Mouse (Mus musculus) heart, embryonic 12.5 days (tissue): ENCODE measurements around the gene Gna11. TPM values are rescaled to one million over a fixed set of nuclear protein-coding genes. Genes with fewer than 3 reads are reported as not detected.
A peak's percentile ranks its signal among the peaks of the same experiment; 100 is the strongest.

Source experiments
- ATAC-seq: fragments of 200-750 bp; cut with Nextera tagmentation; 2 replicates; pipeline ENCODE4 v1.8.0; 2017; ENCODE audit warnings: moderate TSS enrichment, moderate library complexity; ENCODE audit not compliant: insufficient number of reproducible peaks, low FRiP score
- H3K27ac ChIP-seq: fragments of 300-500 bp; sonication (generic); 2 replicates; pipeline ENCODE4 v1.5.1; 2016; ENCODE audit warnings: mild to moderate bottlenecking, moderate library complexity; ENCODE audit not compliant: poor library complexity, severe bottlenecking
- H3K27me3 ChIP-seq: fragments of 300-500 bp; sonication (generic); replicated peaks from 2 replicates; pipeline ENCODE4 v1.6.1; 2016; ENCODE audit warnings: mild to moderate bottlenecking, moderate library complexity
- H3K36me3 ChIP-seq: fragments of 300-500 bp; sonication (generic); 2 replicates; pipeline ENCODE4 v1.6.1; 2016; ENCODE audit warnings: mild to moderate bottlenecking, moderate library complexity
- H3K4me1 ChIP-seq: fragments of 300-500 bp; sonication (generic); replicated peaks from 2 replicates; pipeline ENCODE4 v1.6.1; 2016; ENCODE audit warnings: mild to moderate bottlenecking
- H3K4me2 ChIP-seq: fragments of 300-500 bp; sonication (generic); 2 replicates; pipeline ENCODE4 v1.6.1; 2016; ENCODE audit warnings: mild to moderate bottlenecking, moderate library complexity
- H3K4me3 ChIP-seq: fragments of 300-500 bp; sonication (generic); 2 replicates; pipeline ENCODE4 v1.5.1; 2016; ENCODE audit warnings: mild to moderate bottlenecking
- H3K9ac ChIP-seq: fragments of 300-500 bp; sonication (generic); 2 replicates; pipeline ENCODE4 v1.6.1; 2016; ENCODE audit warnings: mild to moderate bottlenecking, moderate library complexity
- H3K9me3 ChIP-seq: fragments of 300-500 bp; sonication (generic); replicated peaks from 2 replicates; pipeline ENCODE4 v1.6.1; 2016; ENCODE audit warnings: mild to moderate bottlenecking, moderate library complexity
- WGBS: fragments of 180-500 bp; shearing (Covaris S2); methylation state at CpG from one replicate; pipeline ENCODE4 v1.1.7; 2016; 5-methylcytosine and 5-hydroxymethylcytosine counted together
- polyA plus RNA-seq: library from polyadenylated mRNA; unstranded; fragments of >200 nt; fragmentation: Nextera tagmentation; extraction: Ambion mirVana; gene quantifications from 2 replicates; pipeline ENCODE4 v1.2.1, GENCODE M21; 2016

The Gna11 gene
- 58.4 and 66.2 TPM in 2 replicates for polyA plus RNA-seq

DNA sequence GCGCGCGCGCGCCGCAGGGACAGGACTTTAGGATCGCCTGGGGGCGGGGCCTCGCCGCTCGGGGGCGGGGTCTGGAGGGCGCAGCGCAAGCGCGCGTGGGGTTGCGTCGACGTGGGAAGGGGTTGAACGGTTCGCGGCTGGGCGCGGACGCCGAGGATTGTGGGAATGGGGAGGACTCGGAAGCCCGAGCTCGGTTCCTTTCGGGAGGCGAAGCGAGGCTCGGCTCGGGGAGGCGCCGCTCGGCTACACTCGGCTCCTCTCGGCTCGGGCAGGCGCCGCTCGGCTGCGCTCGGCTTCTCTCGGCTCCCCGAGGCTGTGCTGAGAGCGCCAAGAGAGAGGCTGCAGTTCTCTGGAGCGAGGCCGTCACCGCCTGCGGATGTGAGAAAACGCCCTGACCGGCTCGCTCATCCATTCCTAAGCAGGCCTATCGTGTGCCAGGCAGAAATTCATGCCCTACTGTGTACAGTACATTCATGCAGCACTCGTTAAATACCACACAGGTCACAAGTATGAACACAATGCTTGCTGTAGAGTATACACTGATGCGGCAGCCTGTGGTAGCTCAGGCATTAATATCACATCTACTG is at the start of gene Gna11:
Gene Gna11 (minus strand): TSS at position 30 of the 587 bp plus-strand sequence.
- Histone ChIP-seq H3K4me1 (peaks cover 49% of the 10 kb centered on the region), H3K4me2 (peak within 1 kb of the TSS; percentile 99), H3K4me3 (peak within 1 kb of the TSS; percentile 99), H3K9me3 (no peaks in the 10 kb centered on the region), H3K27me3 (no peaks in the 10 kb centered on the region), H3K36me3 (peaks cover 2% of the 10 kb centered on the region; the same call in 1 of the 2 replicates), H3K27ac (peak within 1 kb of the TSS; percentile 74), H3K9ac (peak within 1 kb of the TSS; percentile 96)
- 1% methylated on average over 59 of the region's 59 CpGs for WGBS
- peak; percentile 94 for ATAC-seq

DNA sequence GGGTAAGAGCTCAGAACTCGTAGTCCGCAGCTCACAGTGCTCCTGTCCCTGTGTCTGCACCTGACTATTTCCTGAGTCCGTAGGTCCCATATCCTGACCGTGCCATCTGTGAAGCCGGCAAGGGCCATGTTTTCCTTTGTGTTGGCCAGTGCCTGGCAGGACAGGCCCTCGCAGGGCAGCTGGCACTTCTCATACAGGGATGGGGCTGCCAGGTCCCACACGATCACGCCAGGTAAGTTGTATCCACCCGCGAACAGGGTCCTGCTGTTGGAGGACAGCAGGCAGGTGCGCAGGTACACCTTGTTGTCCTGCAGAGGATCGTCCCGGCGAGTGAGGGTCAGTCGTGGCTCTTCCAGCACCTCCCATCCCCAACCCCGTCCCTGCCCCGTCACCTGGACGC is 48.9 kb upstream of the Gna11 start:
- Histone ChIP-seq H3K27ac (no peak overlapping the region), H3K4me2 (no peak overlapping the region), H3K36me3 (peaks cover 24% of the 10 kb centered on the region), H3K27me3 (peaks cover 39% of the 10 kb centered on the region), H3K4me3 (no peak overlapping the region), H3K9ac (no peak overlapping the region), H3K9me3 (no peaks in the 10 kb centered on the region), H3K4me1 (peaks cover 35% of the 10 kb centered on the region)
- WGBS = 68% methylated on average over 18 of the region's 18 CpGs
- ATAC-seq = no peak

DNA sequence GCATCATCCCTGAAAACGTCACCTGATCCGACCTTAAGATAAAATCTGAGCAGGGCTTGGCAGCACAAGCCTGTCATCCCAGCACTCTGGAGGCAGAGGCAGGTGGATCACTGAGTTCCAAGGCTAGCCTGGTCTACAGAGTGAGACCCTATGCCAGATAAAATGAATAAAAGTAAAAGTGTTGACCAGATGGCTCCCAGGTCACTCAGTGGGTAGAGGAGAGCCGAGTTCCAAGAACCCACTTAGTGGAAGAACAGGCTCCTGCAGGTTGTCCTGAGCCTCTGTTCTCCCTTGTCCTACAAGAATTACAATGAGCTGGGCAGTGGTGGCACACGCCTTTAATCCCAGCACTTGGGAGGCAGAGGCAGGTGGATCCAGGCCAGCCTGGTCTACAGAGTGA is 48.2 kb upstream of the Gna11 start:
- Histone ChIP-seq H3K27ac (no peak overlapping the region), H3K4me3 (no peak overlapping the region), H3K4me2 (no peak overlapping the region), H3K36me3 (peaks cover 31% of the 10 kb centered on the region), H3K27me3 (peaks cover 44% of the 10 kb centered on the region), H3K9ac (no peak overlapping the region), H3K4me1 (peaks cover 31% of the 10 kb centered on the region), H3K9me3 (no peaks in the 10 kb centered on the region)
- no peak for ATAC-seq
- 56% methylated on average over 4 of the region's 4 CpGs for WGBS

DNA sequence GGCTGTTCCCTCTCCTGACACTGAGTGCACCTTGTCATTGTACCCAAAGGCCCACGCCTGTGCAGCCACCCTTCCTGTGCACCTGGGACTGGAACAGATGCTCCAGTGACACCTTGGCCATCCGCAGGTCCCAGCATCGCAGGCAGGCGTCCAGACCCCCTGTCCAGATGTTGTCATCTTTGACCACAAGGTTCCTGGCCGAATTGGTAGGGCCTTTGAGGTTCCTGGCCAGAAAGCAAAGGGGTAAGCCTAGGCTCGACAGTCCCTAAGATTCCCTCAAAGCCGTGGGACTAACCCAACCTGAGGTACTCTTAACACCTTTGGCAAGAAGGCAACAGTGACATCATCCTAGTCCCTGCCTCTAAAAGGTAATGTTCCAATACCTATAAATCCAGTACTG is 47.6 kb upstream of the Gna11 start:
- Histone ChIP-seq H3K9me3 (no peaks in the 10 kb centered on the region), H3K9ac (no peak overlapping the region), H3K36me3 (peaks cover 37% of the 10 kb centered on the region), H3K4me2 (no peak overlapping the region), H3K27ac (no peak overlapping the region), H3K27me3 (peaks cover 48% of the 10 kb centered on the region), H3K4me1 (peaks cover 26% of the 10 kb centered on the region), H3K4me3 (no peak overlapping the region)
- WGBS = 74% methylated on average over 7 of the region's 7 CpGs
- ATAC-seq = no peak

DNA sequence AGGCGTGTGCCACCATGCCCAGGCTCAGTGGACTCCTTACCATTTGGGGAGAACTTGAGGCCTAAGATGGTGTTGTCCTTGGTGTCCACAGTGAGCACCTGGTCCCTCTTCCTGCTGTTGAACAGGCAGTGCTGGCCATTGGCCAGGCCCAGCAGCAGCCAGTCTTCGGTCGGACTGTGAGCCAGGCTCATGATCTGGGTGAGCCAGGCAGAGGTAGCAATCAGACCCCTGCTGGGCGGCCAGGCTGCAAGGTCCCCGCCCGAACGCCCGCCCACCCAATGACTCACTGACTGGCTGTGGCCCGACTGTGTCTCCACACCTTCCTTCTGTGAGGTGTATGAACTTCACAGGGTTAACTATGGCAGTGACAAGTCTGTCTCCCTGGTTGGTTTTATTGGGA is 46.9 kb upstream of the Gna11 start:
- no peak overlapping the region for H3K27ac ChIP-seq
- no peak overlapping the region for H3K4me3 ChIP-seq
- WGBS = 56% methylated on average over 9 of the region's 9 CpGs
- no peak overlapping the region for H3K9ac ChIP-seq
- peaks cover 44% of the 10 kb centered on the region for H3K36me3 ChIP-seq
- H3K27me3 ChIP-seq = peaks cover 56% of the 10 kb centered on the region
- H3K9me3 ChIP-seq = no peaks in the 10 kb centered on the region
- H3K4me2 ChIP-seq = no peak overlapping the region
- H3K4me1 ChIP-seq = peaks cover 18% of the 10 kb centered on the region
- ATAC-seq = no peak

DNA sequence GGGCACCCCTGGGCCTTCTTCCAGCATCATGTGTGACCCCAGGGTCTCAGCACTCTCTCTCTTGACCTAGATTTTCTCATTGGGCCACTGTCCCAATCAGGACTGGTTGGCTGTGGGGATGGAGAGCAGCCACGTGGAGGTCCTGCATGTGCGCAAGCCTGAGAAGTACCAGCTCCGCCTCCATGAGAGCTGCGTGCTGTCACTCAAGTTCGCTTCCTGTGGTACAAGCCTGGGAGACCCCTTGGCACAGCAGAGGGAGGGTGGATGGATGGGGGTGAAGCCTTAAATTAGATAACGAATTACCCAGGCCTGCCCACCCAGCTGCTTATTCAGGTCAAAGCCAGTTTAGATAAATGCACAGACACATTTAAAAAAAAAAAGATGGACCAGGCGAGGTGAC is 43.7 kb upstream of the Gna11 start:
- no peak overlapping the region for H3K4me3 ChIP-seq
- H3K27me3 ChIP-seq = peaks cover 50% of the 10 kb centered on the region
- no peaks in the 10 kb centered on the region for H3K9me3 ChIP-seq
- H3K36me3 ChIP-seq = peaks cover 72% of the 10 kb centered on the region
- no peak overlapping the region for H3K9ac ChIP-seq
- H3K27ac ChIP-seq = no peak overlapping the region
- H3K4me1 ChIP-seq = no peaks in the 10 kb centered on the region
- no peak for ATAC-seq
- 58% methylated on average over 7 of the region's 7 CpGs for WGBS
- no peak overlapping the region for H3K4me2 ChIP-seq

DNA sequence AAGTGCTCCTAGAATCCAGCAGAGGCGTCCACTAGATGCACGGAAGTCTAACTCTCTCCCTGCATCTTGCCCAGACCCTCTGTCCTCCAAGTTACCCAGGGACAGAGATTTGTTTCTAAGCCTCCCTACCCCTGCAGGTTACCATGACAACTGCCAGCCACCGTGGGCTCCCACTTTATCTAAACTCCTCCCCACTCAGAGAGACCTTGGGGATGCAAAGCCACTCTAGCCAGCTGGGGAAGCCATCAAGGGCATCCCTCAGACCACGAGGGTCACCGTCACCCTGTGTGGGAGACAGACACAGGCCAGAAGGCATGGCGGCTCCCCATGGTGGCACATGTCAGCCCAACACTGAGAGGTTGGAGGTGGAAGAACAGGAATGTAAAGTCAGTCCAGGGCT is 38.4 kb upstream of the Gna11 start:
- Histone ChIP-seq H3K27me3 (peaks cover 32% of the 10 kb centered on the region), H3K9ac (no peak overlapping the region), H3K4me1 (peaks cover 8% of the 10 kb centered on the region), H3K9me3 (no peaks in the 10 kb centered on the region), H3K4me2 (no peak overlapping the region), H3K4me3 (no peak overlapping the region), H3K36me3 (peaks cover 67% of the 10 kb centered on the region), H3K27ac (no peak overlapping the region)
- ATAC-seq = no peak
- WGBS = 52% methylated on average over 6 of the region's 6 CpGs

DNA sequence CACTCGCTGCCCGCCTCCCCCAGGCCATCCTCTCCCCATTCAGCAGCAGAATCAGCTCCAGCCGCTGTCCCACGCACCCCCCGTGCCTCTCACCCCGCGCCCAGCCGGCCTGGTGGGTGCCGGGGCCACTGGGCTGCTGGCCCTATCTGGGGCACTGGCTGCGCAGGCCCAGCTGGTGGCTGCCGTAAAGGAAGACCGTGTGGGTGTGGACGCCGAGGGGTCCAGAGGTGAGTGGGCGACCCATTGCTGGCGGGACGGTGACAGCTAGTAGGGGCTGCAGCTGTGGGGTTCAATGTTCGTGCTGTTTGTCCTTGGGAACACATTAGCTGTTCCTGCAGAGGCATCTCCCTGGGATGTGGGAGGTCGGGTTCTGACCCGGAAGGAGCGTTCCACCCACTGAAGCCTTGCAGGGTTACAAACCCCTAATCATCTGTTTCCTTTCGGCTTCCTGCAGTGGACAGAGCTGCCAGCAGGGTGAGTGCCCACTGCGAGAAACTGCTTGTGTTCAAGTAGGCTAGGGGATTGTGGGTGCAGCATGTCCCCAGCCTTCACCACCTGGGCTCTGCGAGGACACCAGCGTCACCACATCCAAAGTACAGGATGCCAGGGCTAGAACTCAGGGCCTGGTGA is 35.6 kb upstream of the Gna11 start:
- H3K27me3 ChIP-seq = 0 out of 2 replicates have a peak, but pooled peaks cover 13% of the 10 kb centered on the region

DNA sequence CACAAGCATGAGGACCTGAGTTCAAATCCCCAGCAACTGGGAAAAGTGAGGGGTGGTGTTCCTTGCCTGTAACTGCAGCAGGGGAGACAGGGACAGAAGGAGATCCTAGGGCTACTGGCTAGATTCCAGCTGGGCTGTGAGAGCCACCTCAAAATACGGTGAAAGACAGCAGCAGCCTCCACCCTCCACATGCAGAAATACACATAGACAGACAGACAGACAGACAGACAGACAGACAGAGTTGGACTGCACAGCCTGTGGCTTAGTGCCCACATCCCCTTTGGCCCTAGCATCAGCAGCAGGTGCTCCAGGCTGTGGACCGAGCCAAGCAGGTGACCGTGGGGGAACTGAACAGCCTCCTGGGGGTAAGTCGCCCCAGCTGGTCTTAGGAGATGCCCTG is 35.0 kb upstream of the Gna11 start:
- H3K27me3 ChIP-seq = 0 out of 2 replicates have a peak, but pooled peaks cover 13% of the 10 kb centered on the region
- H3K4me3 ChIP-seq = no peak overlapping the region

More for the DNA sequence above, 35.6 kb upstream of the Gna11 start:
- peaks cover 16% of the 10 kb centered on the region for H3K4me1 ChIP-seq
- peaks cover 46% of the 10 kb centered on the region for H3K36me3 ChIP-seq
- ATAC-seq = no peak
- H3K9ac ChIP-seq = no peak overlapping the region
- H3K27ac ChIP-seq = no peak overlapping the region
- no peaks in the 10 kb centered on the region for H3K9me3 ChIP-seq
- 41% methylated on average over 25 of the region's 25 CpGs for WGBS
- no peak overlapping the region for H3K4me3 ChIP-seq
- H3K4me2 ChIP-seq = no peak overlapping the region

DNA sequence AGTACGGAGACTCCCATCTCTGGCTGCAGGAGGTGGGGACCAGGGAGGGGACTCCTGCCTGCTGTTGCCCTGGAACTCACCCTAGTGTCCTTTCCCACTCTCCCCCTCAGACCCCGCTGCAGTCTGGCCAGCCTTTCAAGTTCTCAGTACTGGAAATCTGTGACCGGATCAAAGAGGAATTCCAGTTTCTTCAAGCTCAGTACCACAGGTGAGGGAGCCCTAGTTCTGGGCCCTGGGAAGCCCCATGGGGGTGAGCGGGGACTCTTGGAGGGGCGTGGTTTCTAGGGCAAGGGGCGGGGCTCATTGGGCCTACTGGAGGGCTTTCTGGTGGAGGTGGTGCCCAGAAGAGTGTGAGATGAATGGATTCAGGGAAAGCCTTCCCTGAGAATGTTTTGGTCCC is 30.7 kb upstream of the Gna11 start:
- 0 out of 2 replicates have a peak overlapping the region, but pooled peaks have one; percentile 48 for H3K27ac ChIP-seq
- H3K9me3 ChIP-seq = no peaks in the 10 kb centered on the region
- WGBS = 1% methylated on average over 6 of the region's 6 CpGs
- peaks cover 42% of the 10 kb centered on the region for H3K4me1 ChIP-seq
- ATAC-seq = no peak
- peak overlapping the region; percentile 86 for H3K9ac ChIP-seq
- H3K36me3 ChIP-seq = peaks cover 9% of the 10 kb centered on the region
- 0 out of 2 replicates have a peak, but pooled peaks cover 14% of the 10 kb centered on the region for H3K27me3 ChIP-seq
- H3K4me3 ChIP-seq = peak overlapping the region; percentile 62
- H3K4me2 ChIP-seq = peak overlapping the region; percentile 89

More for the DNA sequence above, 35.0 kb upstream of the Gna11 start:
- no peak overlapping the region for H3K4me2 ChIP-seq
- peaks cover 18% of the 10 kb centered on the region for H3K4me1 ChIP-seq
- H3K36me3 ChIP-seq = peaks cover 40% of the 10 kb centered on the region
- no peaks in the 10 kb centered on the region for H3K9me3 ChIP-seq
- ATAC-seq = no peak
- no peak overlapping the region for H3K27ac ChIP-seq
- 75% methylated on average over 4 of the region's 4 CpGs for WGBS
- H3K9ac ChIP-seq = no peak overlapping the region

DNA sequence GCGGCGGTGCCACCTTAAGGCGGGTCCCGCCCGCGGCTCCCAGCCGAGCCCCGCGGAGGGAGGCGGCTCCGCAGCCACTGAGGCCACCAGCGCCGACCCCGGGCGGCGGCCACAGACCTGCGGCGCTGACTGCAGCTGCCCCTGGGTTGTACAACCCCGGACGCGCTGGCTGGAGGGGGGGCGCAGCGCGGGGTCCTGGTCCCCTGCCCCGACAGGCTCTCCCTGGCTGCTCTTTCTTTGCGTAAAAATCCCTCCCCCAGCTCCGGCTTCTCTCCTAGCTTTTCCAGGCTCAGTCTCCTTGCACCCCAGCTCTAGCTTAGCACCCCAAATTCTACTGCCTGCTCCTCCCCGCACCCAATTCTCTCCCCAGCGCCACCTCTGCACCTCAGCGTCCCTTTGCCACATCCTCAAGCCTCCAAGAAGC is 30.2 kb upstream of the Gna11 start:
- Histone ChIP-seq H3K4me3 (peak overlapping the region; percentile 62), H3K4me1 (peaks cover 42% of the 10 kb centered on the region), H3K4me2 (peak overlapping the region; percentile 89), H3K36me3 (peaks cover 7% of the 10 kb centered on the region), H3K9me3 (no peaks in the 10 kb centered on the region), H3K9ac (peak overlapping the region; percentile 86), H3K27ac (peak overlapping the region; percentile 48), H3K27me3 (0 out of 2 replicates have a peak, but pooled peaks cover 13% of the 10 kb centered on the region)
- WGBS = under 1% methylated on average over 30 of the region's 30 CpGs
- peak; percentile 22; the same call in 1 of the 2 replicates for ATAC-seq
